Mouse (Mus musculus): ENCODE data around the gene Usp32.

DNA sequence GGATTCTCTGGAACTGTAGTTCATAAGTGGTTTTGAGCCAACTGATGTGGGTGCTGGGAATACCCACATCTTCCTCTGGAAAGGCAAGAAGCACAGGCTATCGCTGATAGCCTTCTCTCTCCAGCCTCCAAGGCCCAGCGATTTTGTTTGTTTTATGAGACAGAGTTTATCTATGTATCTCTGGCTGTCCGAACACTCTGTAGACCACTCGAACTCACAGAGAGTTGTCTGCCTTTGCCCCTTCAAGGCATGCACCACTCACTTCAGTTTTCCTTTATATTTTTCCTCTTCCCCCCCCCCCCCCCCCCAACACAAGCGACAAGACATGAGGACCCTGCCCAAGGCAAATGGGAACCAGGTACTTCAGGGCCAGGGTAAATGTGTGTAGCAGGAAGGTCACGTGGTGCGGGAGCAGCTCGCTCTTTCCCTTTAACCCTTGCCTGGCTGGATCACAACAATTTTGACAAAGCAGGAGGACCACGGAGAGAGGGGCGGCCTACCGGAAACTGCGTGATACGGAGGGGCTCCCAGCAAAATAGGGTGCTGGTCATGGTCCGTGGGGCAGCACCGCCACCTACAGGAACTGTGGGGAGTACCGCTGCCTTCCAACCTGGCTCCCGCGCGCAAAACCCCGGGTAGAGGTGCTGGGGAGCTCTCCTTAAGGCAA lies 42.8 kb upstream of the Usp32 start:
- TF ChIP-seq CTCF (IDR thresholded peaks at IDR 0.05; ENCODE audit: low read depth) (peak; percentile 96), EP300 (IDR thresholded peaks at IDR 0.05; ENCODE audit: low read depth) (no peak)

Data from liver, embryonic 14.5 days (tissue).